Mouse (Mus musculus) limb, embryonic 14.5 days (tissue): ENCODE results near the gene Cxcl14. TPM values are rescaled to one million over a fixed set of nuclear protein-coding genes. Genes with fewer than 3 reads are reported as not detected.

Experiments
- ATAC-seq: fragments of 200-750 bp; cut with Nextera tagmentation; 2 replicates; pipeline ENCODE4 v1.8.0; 2017; ENCODE audit warnings: low read depth, moderate number of reproducible peaks, moderate TSS enrichment; ENCODE audit not compliant: low FRiP score
- DNase-seq: peaks from one replicate; pipeline ENCODE4 v3.0.0-alpha.2; 2015; ENCODE audit warnings: low spot score
- H3K27ac ChIP-seq: fragments of 300-500 bp; sonication (generic); replicated peaks from 2 replicates; pipeline ENCODE4 v1.5.1; 2014; ENCODE audit warnings: low read depth, mild to moderate bottlenecking, low read length, moderate library complexity, mixed read lengths
- H3K27me3 ChIP-seq: fragments of 300-500 bp; sonication (generic); 2 replicates; pipeline ENCODE4 v1.6.1; 2014; ENCODE audit warnings: low read length, mixed read lengths; ENCODE audit not compliant: control insufficient read depth, insufficient read depth
- H3K36me3 ChIP-seq: fragments of 300-500 bp; sonication (generic); 2 replicates; pipeline ENCODE4 v1.6.1; 2014; ENCODE audit warnings: mild to moderate bottlenecking, low read length, moderate library complexity, mixed read lengths; ENCODE audit not compliant: control insufficient read depth, insufficient read depth
- H3K4me1 ChIP-seq: fragments of 300-500 bp; sonication (generic); 2 replicates; pipeline ENCODE4 v1.6.1; 2014; ENCODE audit warnings: antibody characterized with exemption, low read length, mixed read lengths; ENCODE audit not compliant: control insufficient read depth, insufficient read depth
- H3K4me2 ChIP-seq: fragments of 300-500 bp; sonication (generic); replicated peaks from 2 replicates; pipeline ENCODE4 v1.6.1; 2014; ENCODE audit warnings: low read depth, mild to moderate bottlenecking, low read length, moderate library complexity; ENCODE audit not compliant: severe bottlenecking
- H3K4me3 ChIP-seq: fragments of 300-500 bp; sonication (generic); replicated peaks from 2 replicates; pipeline ENCODE4 v1.5.1; 2014; ENCODE audit warnings: low read length
- H3K9ac ChIP-seq: fragments of 300-500 bp; sonication (generic); 2 replicates; pipeline ENCODE4 v1.6.1; 2014; ENCODE audit warnings: mild to moderate bottlenecking, low read depth, low read length, moderate library complexity; ENCODE audit not compliant: severe bottlenecking
- H3K9me3 ChIP-seq: fragments of 300-500 bp; sonication (generic); 2 replicates; pipeline ENCODE4 v1.6.1; 2016; ENCODE audit warnings: low read length; ENCODE audit not compliant: control insufficient read depth
- POLR2A ChIP-seq: fragments of 200-500 bp; IDR thresholded peaks from 2 replicates; pipeline ENCODE4 v1.8.0; 2012; ENCODE audit warnings: inconsistent platforms, mild to moderate bottlenecking, moderate library complexity, borderline replicate concordance; ENCODE audit not compliant: insufficient read depth, insufficient read length; ENCODE audit errors: extremely low read depth
- WGBS: fragments of 180-500 bp; shearing (Covaris S2); extraction: QIAGEN DNeasy Blood & Tissue Kit; methylation state at CpG from one replicate; pipeline ENCODE4 v1.1.7; 2014; 5-methylcytosine and 5-hydroxymethylcytosine counted together
- polyA plus RNA-seq, 2 experiments: library from polyadenylated mRNA; depleted of rRNA in 1 of 2; stranded (reverse) in 1 of 2; unstranded in 1 of 2; fragments of >200 nt; fragmentation: Nextera tagmentation in 1 of 2; extraction: Ambion mirVana in 1 of 2; gene quantifications; 2 replicates each; pipeline versions ENCODE4 v1.2.1 to v1.2.3; 2012 to 2014

The Cxcl14 gene
- polyA plus RNA-seq, 2 experiments, result 443 to 474 TPM

DNA sequence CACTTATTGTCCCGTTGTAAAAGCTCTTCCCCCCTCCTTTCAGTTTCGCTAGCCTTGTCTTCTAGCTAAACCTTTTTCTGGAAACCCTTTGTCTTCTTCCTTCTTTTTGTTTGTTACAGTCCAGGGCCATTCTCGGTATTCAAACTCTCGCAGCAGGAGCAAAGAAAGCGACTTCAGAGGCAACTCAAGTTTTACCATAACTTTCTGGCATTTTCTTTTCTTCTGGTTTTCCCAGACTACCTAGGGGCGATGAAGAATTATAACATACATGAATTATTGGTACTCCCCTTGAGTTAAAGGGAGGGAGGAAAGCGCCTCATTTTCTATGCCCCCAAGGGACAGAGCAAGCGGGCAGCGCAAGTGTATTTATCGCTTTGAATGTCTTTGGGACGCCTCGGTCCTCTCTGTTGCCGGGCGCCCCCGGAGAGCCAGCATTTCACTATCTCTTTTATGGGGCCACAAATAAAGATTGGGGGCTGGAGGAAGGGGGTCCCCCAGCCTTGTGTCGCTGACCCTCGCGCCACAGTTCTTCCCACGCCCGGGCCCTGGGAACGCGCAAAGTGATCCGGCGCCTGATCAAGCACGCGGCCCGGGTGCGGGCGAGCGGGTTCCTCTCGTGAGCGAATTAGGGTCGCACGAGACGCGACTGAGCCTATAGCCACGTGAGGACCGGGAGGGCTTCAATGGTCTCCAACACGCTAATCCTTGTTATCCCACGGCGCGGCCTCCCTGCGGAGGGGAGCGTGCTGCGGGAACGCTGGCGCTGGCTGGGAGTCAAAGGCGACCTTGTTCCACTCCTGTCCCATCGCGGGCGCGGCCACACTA lies 37.9 kb downstream of the Cxcl14 start:
- no peaks in the 10 kb centered on the region for H3K36me3 ChIP-seq
- no peak overlapping the region for H3K27ac ChIP-seq
- WGBS, result under 1% methylated on average over 52 of the region's 52 CpGs
- peaks cover 91% of the 10 kb centered on the region for H3K27me3 ChIP-seq
- DNase-seq (no peak), ATAC-seq (no peak)
- no peak overlapping the region for H3K9ac ChIP-seq
- peaks cover 4% of the 10 kb centered on the region; the same call in 1 of the 2 replicates for H3K4me1 ChIP-seq
- H3K9me3 ChIP-seq, result no peaks in the 10 kb centered on the region
- H3K4me2 ChIP-seq, result peak overlapping the region; percentile 39
- TF ChIP-seq POLR2A, result no peak
- H3K4me3 ChIP-seq, result peak overlapping the region; percentile 27

GRCm38 (mm10) chr13:56257469-56258153 lies 38.7 kb downstream of the Cxcl14 start:
- TF ChIP-seq POLR2A, result no peak
- Histone ChIP-seq H3K27ac (no peak overlapping the region), H3K9ac (no peak overlapping the region), H3K4me3 (no peak overlapping the region), H3K4me1 (peaks cover 4% of the 10 kb centered on the region; the same call in 1 of the 2 replicates), H3K4me2 (no peak overlapping the region), H3K36me3 (no peaks in the 10 kb centered on the region), H3K27me3 (peaks cover 99% of the 10 kb centered on the region), H3K9me3 (no peaks in the 10 kb centered on the region)
- DNase-seq (no peak), ATAC-seq (no peak)
- WGBS, result 6% methylated on average over 12 of the region's 12 CpGs

DNA sequence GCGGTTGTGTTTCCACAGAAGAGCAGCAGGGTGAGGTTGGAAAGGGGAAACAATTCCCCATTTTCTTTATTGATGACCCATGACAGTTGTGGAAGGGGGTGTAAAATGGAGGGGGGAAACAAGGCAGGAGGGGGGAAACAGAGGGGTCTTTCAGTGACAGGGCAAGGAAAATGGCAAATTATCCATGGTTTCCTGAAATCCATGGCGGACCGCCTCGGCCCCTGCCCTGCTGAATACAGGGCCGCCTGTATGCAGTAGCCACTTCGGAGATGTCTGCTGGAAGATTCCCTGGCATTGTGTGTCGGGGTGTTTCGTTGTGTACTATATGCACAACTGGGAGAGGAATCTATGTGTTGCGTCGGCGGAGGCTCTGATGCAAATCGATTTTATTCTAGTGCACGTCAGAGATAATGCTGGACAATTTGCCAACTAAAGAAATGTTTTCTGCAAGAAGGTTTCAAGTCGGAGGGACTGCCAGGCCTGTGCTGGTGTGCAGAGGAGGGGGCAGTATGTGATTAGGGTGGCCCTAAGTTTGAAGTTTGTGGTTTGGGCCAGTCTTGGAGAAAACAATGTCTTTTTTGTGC lies 39.5 kb downstream of the Cxcl14 start:
- H3K9ac ChIP-seq, result no peak overlapping the region
- 10% methylated on average over 14 of the region's 14 CpGs for WGBS
- ATAC-seq (no peak), DNase-seq (no peak)
- no peaks in the 10 kb centered on the region for H3K9me3 ChIP-seq
- H3K4me2 ChIP-seq, result no peak overlapping the region
- peaks cover 7% of the 10 kb centered on the region; the same call in 1 of the 2 replicates for H3K4me1 ChIP-seq
- H3K36me3 ChIP-seq, result no peaks in the 10 kb centered on the region
- peaks cover 100% of the 10 kb centered on the region for H3K27me3 ChIP-seq
- H3K4me3 ChIP-seq, result no peak overlapping the region
- no peak for TF ChIP-seq POLR2A
- H3K27ac ChIP-seq, result no peak overlapping the region

- WGBS, result 13% methylated on average over 3 of the region's 3 CpGs
Observed at GRCm38 (mm10) chr13:56253379-56253778, 43.0 kb downstream of the Cxcl14 start.

GRCm38 (mm10) chr13:56252783-56253182 lies 43.6 kb downstream of the Cxcl14 start:
- Histone ChIP-seq H3K4me2 (no peak overlapping the region), H3K9ac (no peak overlapping the region), H3K36me3 (no peaks in the 10 kb centered on the region), H3K27ac (no peak overlapping the region), H3K9me3 (no peaks in the 10 kb centered on the region), H3K27me3 (peaks cover 98% of the 10 kb centered on the region), H3K4me1 (peaks cover 4% of the 10 kb centered on the region; the same call in 1 of the 2 replicates), H3K4me3 (peak overlapping the region; percentile 36; the same call in 1 of the 2 replicates)
- TF ChIP-seq POLR2A, result no peak
- WGBS, result 5% methylated on average over 8 of the region's 8 CpGs
- DNase-seq, result no peak
- no peak for ATAC-seq

More at GRCm38 (mm10) chr13:56253379-56253778, 43.0 kb downstream of the Cxcl14 start:
- no peak overlapping the region for H3K4me3 ChIP-seq
- peaks cover 98% of the 10 kb centered on the region for H3K27me3 ChIP-seq
- ATAC-seq (no peak), DNase-seq (no peak)
- H3K9me3 ChIP-seq, result no peaks in the 10 kb centered on the region
- H3K9ac ChIP-seq, result no peak overlapping the region
- no peak overlapping the region for H3K4me2 ChIP-seq
- H3K27ac ChIP-seq, result no peak overlapping the region
- TF ChIP-seq POLR2A, result no peak
- peaks cover 4% of the 10 kb centered on the region; the same call in 1 of the 2 replicates for H3K4me1 ChIP-seq
- H3K36me3 ChIP-seq, result no peaks in the 10 kb centered on the region
